ENCODE assay signal across 10 mouse cellular contexts in genomic region chrX:33930216-33930615, GRCm38 (mm10). TPM values are rescaled to one million over a fixed set of nuclear protein-coding genes. Genes with fewer than 3 reads are reported as not detected.
DNase-seq lines count a peak whose midpoint lies in the region.
"Had no signal": no experiment of that assay in that cellular context is flagged by ENCODE, and none has a peak within 500 bp of the region (broad histone marks: within the 10 kb centered on the region; RNA-seq: fewer than 3 reads in every experiment).

No protein-coding gene starts in this region.

- DNase-seq in heart, adult 11 months = peak; percentile 85
- DNase-seq in ovary, postnatal 10 days (ENCODE audit: low spot score) = peak; percentile 3
- peak; percentile 19 for DNase-seq in urinary bladder, adult 2 months (ENCODE audit: low spot score)

RNA-seq across cellular contexts. Expression of gene Btbd35f6, which starts 26.1 kb away (rescaled TPM):
- not detected in 2 replicates for polyA plus RNA-seq in urinary bladder, adult 2 months (2012; rRNA removed)
- polyA plus RNA-seq: activated CD4-positive, CD25-positive, alpha-beta regulatory T cell, adult 4 months; adrenal gland, adult 2 months; brain, embryonic 14.5 days; C2C12; CD4-positive, CD25-positive, alpha-beta regulatory T cell, adult 4 months; G1E; Patski had no signal

RNA-seq across cellular contexts. Expression of gene Gm21870, which starts 56.4 kb away (rescaled TPM):
- polyA plus RNA-seq in urinary bladder, adult 2 months (2012; rRNA removed) = not detected in 2 replicates
- polyA plus RNA-seq: activated CD4-positive, CD25-positive, alpha-beta regulatory T cell, adult 4 months; adrenal gland, adult 2 months; brain, embryonic 14.5 days; C2C12; CD4-positive, CD25-positive, alpha-beta regulatory T cell, adult 4 months; G1E; Patski had no signal

Comparison
In these comparisons a context has a peak if more than half of its experiments do, and no peak if none do; other contexts are left out.
1. DNase-seq: peak in every context shown above with its lines; median percentile 85 in heart, adult 11 months; 19 in urinary bladder, adult 2 months; 3 in ovary, postnatal 10 days.